Mouse (Mus musculus): ENCODE measurements around the gene Igfbpl1. TPM values are rescaled to one million over a fixed set of nuclear protein-coding genes. Genes with fewer than 3 reads are reported as not detected.
A peak's percentile ranks its signal among the peaks of the same experiment; 100 is the strongest.

Gene Igfbpl1
- 13.8 and 23.1 TPM in 2 replicates for polyA plus RNA-seq (2016; fragmentation: Nextera tagmentation; extraction: Ambion mirVana)

GRCm38 (mm10) chr4:45826275-45827040 lies at the start of gene Igfbpl1:
Gene Igfbpl1, minus strand, starts transcription at chr4:45826923.
- H3K4me1 ChIP-seq, result peaks cover 77% of the 10 kb centered on the region
- WGBS, result under 1% methylated on average over 91 of the region's 91 CpGs
- H3K27me3 ChIP-seq (ENCODE audit: low read depth, poor library complexity, severe bottlenecking), result peaks cover 86% of the 10 kb centered on the region

GRCm38 (mm10) chr4:45872147-45872546 lies 45.4 kb upstream of the Igfbpl1 start:
- WGBS, result 100% methylated on average over 1 of the region's 2 CpGs
- Histone ChIP-seq H3K4me1 (peaks cover 25% of the 10 kb centered on the region), H3K27ac (replicated peaks) (no peak overlapping the region)

More at GRCm38 (mm10) chr4:45826275-45827040, at the start of gene Igfbpl1:
- peak; percentile 63 for DNase-seq (ENCODE audit: low spot score)
- Histone ChIP-seq H3K27ac (replicated peaks) (peak within 1 kb of the TSS; percentile 84), H3K36me3 (no peaks in the 10 kb centered on the region), H3K4me3 (peak within 1 kb of the TSS; percentile 62), H3K9me3 (replicated peaks) (no peaks in the 10 kb centered on the region)

GRCm38 (mm10) chr4:45869021-45869815 lies 42.5 kb upstream of the Igfbpl1 start:
- Histone ChIP-seq H3K4me3 (peak overlapping the region; percentile 27), H3K36me3 (no peaks in the 10 kb centered on the region), H3K27me3 (ENCODE audit: low read depth, poor library complexity, severe bottlenecking) (peaks cover 19% of the 10 kb centered on the region), H3K9me3 (replicated peaks) (no peaks in the 10 kb centered on the region), H3K4me1 (peaks cover 31% of the 10 kb centered on the region), H3K27ac (replicated peaks) (peak overlapping the region; percentile 34; the same call in 1 of the 2 replicates)
- WGBS, result 18% methylated on average over 24 of the region's 24 CpGs
- DNase-seq (ENCODE audit: low spot score), result peak; percentile 29

More at GRCm38 (mm10) chr4:45872147-45872546, 45.4 kb upstream of the Igfbpl1 start:
- H3K4me3 ChIP-seq, result no peak overlapping the region
- no peak for DNase-seq (ENCODE audit: low spot score)
- no peaks in the 10 kb centered on the region for H3K36me3 ChIP-seq
- peaks cover 12% of the 10 kb centered on the region for H3K9me3 ChIP-seq (replicated peaks)
- H3K27me3 ChIP-seq (ENCODE audit: low read depth, poor library complexity, severe bottlenecking), result peaks cover 19% of the 10 kb centered on the region

GRCm38 (mm10) chr4:45867416-45867815 lies 40.7 kb upstream of the Igfbpl1 start:
- H3K36me3 ChIP-seq, result no peaks in the 10 kb centered on the region
- no peak for DNase-seq (ENCODE audit: low spot score)
- H3K27ac ChIP-seq (replicated peaks), result no peak overlapping the region
- WGBS, result 60% methylated on average over 8 of the region's 8 CpGs
- no peaks in the 10 kb centered on the region for H3K9me3 ChIP-seq (replicated peaks)
- peaks cover 19% of the 10 kb centered on the region for H3K27me3 ChIP-seq (ENCODE audit: low read depth, poor library complexity, severe bottlenecking)
- no peak overlapping the region for H3K4me3 ChIP-seq
- H3K4me1 ChIP-seq, result peaks cover 31% of the 10 kb centered on the region

GRCm38 (mm10) chr4:45861160-45861559 lies 34.4 kb upstream of the Igfbpl1 start:
- peaks cover 7% of the 10 kb centered on the region; the same call in 1 of the 2 replicates for H3K4me1 ChIP-seq
- H3K27me3 ChIP-seq (ENCODE audit: low read depth, poor library complexity, severe bottlenecking), result peaks cover 7% of the 10 kb centered on the region
- no peak overlapping the region for H3K27ac ChIP-seq (replicated peaks)
- DNase-seq (ENCODE audit: low spot score), result no peak
- no peaks in the 10 kb centered on the region; the same call in 1 of the 2 replicates for H3K9me3 ChIP-seq (replicated peaks)
- no peak overlapping the region for H3K4me3 ChIP-seq
- no peaks in the 10 kb centered on the region for H3K36me3 ChIP-seq
- 67% methylated on average over 5 of the region's 5 CpGs for WGBS

- no peak overlapping the region for H3K27ac ChIP-seq (replicated peaks)
- H3K4me3 ChIP-seq, result no peak overlapping the region
- 51% methylated on average over 19 of the region's 19 CpGs for WGBS
- no peaks in the 10 kb centered on the region for H3K36me3 ChIP-seq
- H3K9me3 ChIP-seq (replicated peaks), result no peaks in the 10 kb centered on the region; the same call in 1 of the 2 replicates
- peaks cover 10% of the 10 kb centered on the region for H3K27me3 ChIP-seq (ENCODE audit: low read depth, poor library complexity, severe bottlenecking)
- DNase-seq (ENCODE audit: low spot score), result peak; percentile 76
- peaks cover 12% of the 10 kb centered on the region for H3K4me1 ChIP-seq
Observed at GRCm38 (mm10) chr4:45855803-45856424, 29.2 kb upstream of the Igfbpl1 start.

GRCm38 (mm10) chr4:45853496-45854246 lies 26.9 kb upstream of the Igfbpl1 start:
- Histone ChIP-seq H3K27ac (replicated peaks) (no peak overlapping the region), H3K36me3 (no peaks in the 10 kb centered on the region), H3K4me1 (peaks cover 25% of the 10 kb centered on the region), H3K27me3 (ENCODE audit: low read depth, poor library complexity, severe bottlenecking) (peaks cover 24% of the 10 kb centered on the region), H3K4me3 (no peak overlapping the region), H3K9me3 (replicated peaks) (no peaks in the 10 kb centered on the region)
- no peak for DNase-seq (ENCODE audit: low spot score)
- WGBS, result 84% methylated on average over 15 of the region's 15 CpGs

- H3K4me1 ChIP-seq, result peaks cover 28% of the 10 kb centered on the region
- H3K27me3 ChIP-seq (ENCODE audit: low read depth, poor library complexity, severe bottlenecking), result peaks cover 39% of the 10 kb centered on the region
Observed at GRCm38 (mm10) chr4:45851640-45852051, 24.9 kb upstream of the Igfbpl1 start.

GRCm38 (mm10) chr4:45849419-45849818 lies 22.7 kb upstream of the Igfbpl1 start:
- Histone ChIP-seq H3K36me3 (no peaks in the 10 kb centered on the region), H3K9me3 (replicated peaks) (no peaks in the 10 kb centered on the region), H3K4me3 (no peak overlapping the region), H3K27ac (replicated peaks) (no peak overlapping the region), H3K27me3 (ENCODE audit: low read depth, poor library complexity, severe bottlenecking) (peaks cover 36% of the 10 kb centered on the region), H3K4me1 (peaks cover 24% of the 10 kb centered on the region)
- DNase-seq (ENCODE audit: low spot score), result no peak
- WGBS, result 30% methylated on average over 1 of the region's 1 CpGs

More at GRCm38 (mm10) chr4:45851640-45852051, 24.9 kb upstream of the Igfbpl1 start:
- no peaks in the 10 kb centered on the region for H3K36me3 ChIP-seq
- DNase-seq (ENCODE audit: low spot score), result no peak
- WGBS, result 49% methylated on average over 3 of the region's 3 CpGs
- H3K27ac ChIP-seq (replicated peaks), result peak overlapping the region; percentile 35; the same call in 1 of the 2 replicates
- no peaks in the 10 kb centered on the region for H3K9me3 ChIP-seq (replicated peaks)
- no peak overlapping the region for H3K4me3 ChIP-seq

- 0 out of 2 replicates have a peak overlapping the region, but pooled peaks have one; percentile 3 for H3K27ac ChIP-seq (replicated peaks)
- H3K4me1 ChIP-seq, result peaks cover 24% of the 10 kb centered on the region
- H3K9me3 ChIP-seq (replicated peaks), result no peaks in the 10 kb centered on the region
- H3K27me3 ChIP-seq (ENCODE audit: low read depth, poor library complexity, severe bottlenecking), result peaks cover 36% of the 10 kb centered on the region
- 55% methylated on average over 10 of the region's 10 CpGs for WGBS
- no peaks in the 10 kb centered on the region for H3K36me3 ChIP-seq
- DNase-seq (ENCODE audit: low spot score), result no peak
- no peak overlapping the region for H3K4me3 ChIP-seq
Observed at GRCm38 (mm10) chr4:45848825-45849156, 22.1 kb upstream of the Igfbpl1 start.

- peaks cover 24% of the 10 kb centered on the region for H3K4me1 ChIP-seq
- H3K4me3 ChIP-seq, result no peak within 1 kb of the TSS
- no peak for DNase-seq (ENCODE audit: low spot score)
- H3K36me3 ChIP-seq, result no peaks in the 10 kb centered on the region
- 80% methylated on average over 10 of the region's 10 CpGs for WGBS
- no peaks in the 10 kb centered on the region for H3K9me3 ChIP-seq (replicated peaks)
- peaks cover 36% of the 10 kb centered on the region for H3K27me3 ChIP-seq (ENCODE audit: low read depth, poor library complexity, severe bottlenecking)
- H3K27ac ChIP-seq (replicated peaks), result 0 out of 2 replicates have a peak within 1 kb of the TSS, but pooled peaks have one; percentile 3
Observed at GRCm38 (mm10) chr4:45848109-45848824, 21.5 kb upstream of the Igfbpl1 start, which contains the start of gene Stra6l. Gene Stra6l, plus strand, starts transcription at chr4:45848664.
